Mouse (Mus musculus): ENCODE results near the gene 9230113P08Rik.
"Not testable (repeated sequence)": the region's sequence is repeated elsewhere in the genome, so short reads cannot be mapped to it uniquely, and the experiment has no call there.

9230113P08Rik gene

GRCm38 (mm10) chr9:35908123-35908522, at the start of gene 9230113P08Rik:
9230113P08Rik (plus strand) TSS chr9:35908423.
- DNase-seq (ENCODE audit: low read depth, low spot score): not testable (repeated sequence)

GRCm38 (mm10) chr9:35893112-35893511, 15.1 kb upstream of the 9230113P08Rik start:
- DNase-seq (ENCODE audit: low read depth, low spot score): not testable (repeated sequence)

- no peak for DNase-seq (ENCODE audit: low read depth, low spot score)
Measured at GRCm38 (mm10) chr9:35904494-35904893, 3.7 kb upstream of the 9230113P08Rik start.

GRCm38 (mm10) chr9:35930817-35931216, 22.6 kb downstream of the 9230113P08Rik start:
- DNase-seq (ENCODE audit: low read depth, low spot score): no peak

All from c-Kit-negative CD71-positive TER-119-positive erythroid progenitor cells, embryonic 14.5 days (primary cell).